Mouse (Mus musculus) E14TG2a.4 (cell line): ENCODE data around the gene E030018B13Rik.

Source experiments
- H3K27me3 ChIP-seq: 2 replicates; pipeline ENCODE4 v1.6.1; 2014; ENCODE audit warnings: low read length, control low read depth; ENCODE audit not compliant: insufficient read depth
- H3K36me3 ChIP-seq: 2 replicates; pipeline ENCODE4 v1.6.1; 2014; ENCODE audit warnings: low read length, control low read depth; ENCODE audit not compliant: insufficient read depth
- H3K4me1 ChIP-seq: replicated peaks from 2 replicates; pipeline ENCODE4 v1.6.1; 2014; ENCODE audit warnings: low read depth, low read length, control low read depth
- H3K4me3 ChIP-seq: replicated peaks from 2 replicates; pipeline ENCODE4 v1.5.1; 2014; ENCODE audit warnings: mild to moderate bottlenecking, low read length
- H3K9me3 ChIP-seq: 2 replicates; pipeline ENCODE4 v1.6.1; 2014; ENCODE audit warnings: low read length, control low read depth
- CTCF ChIP-seq: conservative IDR thresholded peaks from 2 replicates; pipeline ENCODE4 v1.5.1; 2014; ENCODE audit warnings: low read length
- NANOG ChIP-seq: IDR thresholded peaks from 2 replicates; pipeline ENCODE4 v1.6.1; 2014; ENCODE audit warnings: borderline replicate concordance, low read length, mixed read lengths
- POU5F1 ChIP-seq: IDR thresholded peaks from 2 replicates; pipeline ENCODE4 v1.6.1; 2014; ENCODE audit warnings: low read length, borderline replicate concordance

Gene E030018B13Rik

GRCm38 (mm10) chr7:63936188-63936985, 19.7 kb downstream of the E030018B13Rik start:
- Histone ChIP-seq H3K4me3 (peak overlapping the region; percentile 93), H3K27me3 (no peaks in the 10 kb centered on the region), H3K4me1 (peaks cover 61% of the 10 kb centered on the region), H3K9me3 (no peaks in the 10 kb centered on the region), H3K36me3 (peaks cover 15% of the 10 kb centered on the region)
- TF ChIP-seq CTCF (no peak), NANOG (no peak), POU5F1 (no peak)

- Histone ChIP-seq H3K36me3 (peaks cover 15% of the 10 kb centered on the region), H3K4me3 (peak overlapping the region; percentile 93), H3K27me3 (no peaks in the 10 kb centered on the region), H3K9me3 (no peaks in the 10 kb centered on the region), H3K4me1 (peaks cover 62% of the 10 kb centered on the region)
- TF ChIP-seq NANOG (no peak), CTCF (no peak), POU5F1 (no peak)
Measured at GRCm38 (mm10) chr7:63936986-63937235, 20.3 kb downstream of the E030018B13Rik start.

GRCm38 (mm10) chr7:63937236-63938065, 20.8 kb downstream of the E030018B13Rik start:
- Histone ChIP-seq H3K9me3 (no peaks in the 10 kb centered on the region), H3K27me3 (no peaks in the 10 kb centered on the region), H3K4me3 (peak overlapping the region; percentile 93), H3K4me1 (peaks cover 61% of the 10 kb centered on the region), H3K36me3 (peaks cover 15% of the 10 kb centered on the region)
- TF ChIP-seq NANOG (no peak), POU5F1 (no peak), CTCF (no peak)

- Histone ChIP-seq H3K9me3 (no peaks in the 10 kb centered on the region), H3K4me3 (peak overlapping the region; percentile 93), H3K36me3 (peaks cover 15% of the 10 kb centered on the region), H3K4me1 (peaks cover 56% of the 10 kb centered on the region), H3K27me3 (no peaks in the 10 kb centered on the region)
- TF ChIP-seq POU5F1: no peak
- TF ChIP-seq CTCF: no peak
- TF ChIP-seq NANOG: no peak
Measured at GRCm38 (mm10) chr7:63938066-63938913, 21.6 kb downstream of the E030018B13Rik start.

GRCm38 (mm10) chr7:63938914-63939396, 22.3 kb downstream of the E030018B13Rik start, which contains the start of gene Klf13:
Gene Klf13, minus strand, starts transcription at chr7:63938915.
- H3K36me3 ChIP-seq: peaks cover 8% of the 10 kb centered on the region
- peaks cover 54% of the 10 kb centered on the region for H3K4me1 ChIP-seq
- TF ChIP-seq POU5F1: no peak
- TF ChIP-seq CTCF: no peak
- TF ChIP-seq NANOG: no peak
- peak within 1 kb of the TSS; percentile 93 for H3K4me3 ChIP-seq
- no peaks in the 10 kb centered on the region for H3K9me3 ChIP-seq
- no peaks in the 10 kb centered on the region for H3K27me3 ChIP-seq

GRCm38 (mm10) chr7:63939397-63939951, 22.8 kb downstream of the E030018B13Rik start:
- Histone ChIP-seq H3K4me1 (peaks cover 54% of the 10 kb centered on the region), H3K36me3 (peaks cover 5% of the 10 kb centered on the region; the same call in 1 of the 2 replicates), H3K27me3 (no peaks in the 10 kb centered on the region), H3K4me3 (peak overlapping the region; percentile 93), H3K9me3 (no peaks in the 10 kb centered on the region)
- TF ChIP-seq NANOG (no peak), CTCF (no peak), POU5F1 (no peak)

- no peaks in the 10 kb centered on the region for H3K9me3 ChIP-seq
- H3K36me3 ChIP-seq: no peaks in the 10 kb centered on the region
- no peak for TF ChIP-seq POU5F1
- H3K4me3 ChIP-seq: peak overlapping the region; percentile 93
- H3K27me3 ChIP-seq: no peaks in the 10 kb centered on the region
- peaks cover 49% of the 10 kb centered on the region for H3K4me1 ChIP-seq
Measured at GRCm38 (mm10) chr7:63940321-63940720, 23.7 kb downstream of the E030018B13Rik start.
